Mouse (Mus musculus): ENCODE measurements around the gene Ggnbp2. TPM values are rescaled to one million over a fixed set of nuclear protein-coding genes. Genes with fewer than 3 reads are reported as not detected.
A peak's percentile ranks its signal among the peaks of the same experiment; 100 is the strongest.
"Not testable (repeated sequence)": the region's sequence is repeated elsewhere in the genome, so short reads cannot be mapped to it uniquely, and the experiment has no call there.

Gene Ggnbp2
- polyA plus RNA-seq, 1 experiment from 2014 or later = 47.2 TPM

DNA sequence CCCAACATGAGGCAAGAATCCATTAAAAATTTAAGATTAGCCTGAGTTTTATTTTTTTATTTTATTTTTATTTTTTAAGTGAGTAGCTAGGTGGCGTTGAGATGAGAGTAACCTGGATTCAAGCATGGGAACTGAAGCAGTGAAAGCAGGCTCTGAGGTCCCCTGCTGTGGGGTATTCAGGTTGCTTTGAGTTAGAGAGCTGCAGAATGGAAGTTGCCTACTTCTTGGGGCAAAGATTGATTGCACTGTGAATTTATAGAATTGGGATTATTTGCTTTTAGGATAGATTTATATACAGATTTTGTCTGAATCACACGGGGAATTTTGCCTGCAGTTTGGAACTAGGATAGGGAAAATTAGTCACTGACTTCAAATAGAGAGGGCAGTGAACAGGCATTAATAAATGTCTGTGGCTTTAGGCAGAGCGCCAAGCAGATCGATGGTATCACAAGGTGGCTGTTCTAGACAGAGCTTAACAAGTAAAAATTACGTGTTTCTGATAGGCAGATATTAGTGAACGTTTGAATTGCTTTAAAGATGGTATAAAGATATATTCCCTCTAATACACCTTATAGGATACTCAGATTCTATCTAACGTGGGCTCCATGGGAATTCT, 23.0 kb downstream of the Ggnbp2 start:
- H3K4me2 ChIP-seq = no peak overlapping the region
- H3K36me3 ChIP-seq = peaks cover 74% of the 10 kb centered on the region

DNA sequence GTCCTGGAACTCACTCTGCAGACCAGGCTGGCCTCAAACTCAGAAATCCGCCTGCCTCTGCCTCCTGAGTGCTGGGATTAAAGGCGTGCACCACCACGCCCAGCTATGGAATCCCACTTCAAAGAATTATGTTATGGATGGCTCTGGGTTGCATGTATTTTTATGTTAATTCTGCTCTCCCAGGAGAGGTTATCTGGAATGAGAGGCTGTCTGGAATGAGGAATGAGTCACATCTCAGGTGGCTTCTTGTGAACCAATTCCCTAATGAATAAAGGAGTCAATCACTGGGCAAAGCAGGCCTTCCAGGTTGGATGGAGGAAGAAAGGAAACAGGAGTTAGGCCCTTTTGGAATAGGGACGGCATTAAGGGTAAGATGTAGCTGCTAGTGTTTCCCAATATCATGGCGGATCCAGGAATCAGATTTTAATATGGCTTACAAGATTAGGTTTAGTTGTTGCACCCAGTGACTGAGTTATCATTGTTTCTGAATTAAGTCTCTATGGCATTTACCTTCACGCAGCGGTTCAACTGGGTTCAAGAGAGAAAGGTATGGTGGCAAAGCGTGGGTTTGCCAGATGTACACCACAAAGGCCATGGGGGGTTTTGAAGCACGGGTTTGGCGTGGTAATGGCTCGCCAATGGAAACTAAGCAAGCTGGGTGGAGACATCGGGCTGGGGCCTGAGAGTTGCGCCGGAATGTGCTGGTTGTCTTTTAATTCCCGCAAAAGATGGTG, 23.7 kb downstream of the Ggnbp2 start:
- Histone ChIP-seq H3K4me1 (replicated peaks) (no peaks in the 10 kb centered on the region), H3K27ac (no peak overlapping the region), H3K4me2 (no peak overlapping the region), H3K27me3 (no peaks in the 10 kb centered on the region), H3K9me3 (replicated peaks) (no peaks in the 10 kb centered on the region), H3K9ac (no peak overlapping the region), H3K36me3 (peaks cover 71% of the 10 kb centered on the region), H3K4me3 (no peak overlapping the region)
- WGBS = 95% methylated on average over 15 of the region's 15 CpGs
- no peak for ATAC-seq (replicated peaks; ENCODE audit: insufficient number of reproducible peaks, insufficient read depth, low FRiP score, low read depth)

More for the DNA sequence above, 23.0 kb downstream of the Ggnbp2 start:
- WGBS = 82% methylated on average over 7 of the region's 7 CpGs
- H3K27ac ChIP-seq = no peak overlapping the region
- no peaks in the 10 kb centered on the region for H3K27me3 ChIP-seq
- no peaks in the 10 kb centered on the region for H3K4me1 ChIP-seq (replicated peaks)
- no peaks in the 10 kb centered on the region for H3K9me3 ChIP-seq (replicated peaks)
- no peak overlapping the region for H3K9ac ChIP-seq
- ATAC-seq (replicated peaks; ENCODE audit: insufficient number of reproducible peaks, insufficient read depth, low FRiP score, low read depth) = no peak
- no peak overlapping the region for H3K4me3 ChIP-seq

- Histone ChIP-seq H3K9me3 (replicated peaks) (no peaks in the 10 kb centered on the region), H3K4me2 (no peak overlapping the region), H3K27me3 (no peaks in the 10 kb centered on the region), H3K27ac (no peak overlapping the region), H3K4me3 (no peak overlapping the region), H3K9ac (no peak overlapping the region), H3K4me1 (replicated peaks) (no peaks in the 10 kb centered on the region), H3K36me3 (peaks cover 81% of the 10 kb centered on the region)
- ATAC-seq (replicated peaks; ENCODE audit: insufficient number of reproducible peaks, insufficient read depth, low FRiP score, low read depth) = no peak
- 92% methylated on average over 2 of the region's 2 CpGs for WGBS
These were observed 31.3 kb downstream of the Ggnbp2 start for GRCm38 (mm10) chr11:84839330-84839729.

DNA sequence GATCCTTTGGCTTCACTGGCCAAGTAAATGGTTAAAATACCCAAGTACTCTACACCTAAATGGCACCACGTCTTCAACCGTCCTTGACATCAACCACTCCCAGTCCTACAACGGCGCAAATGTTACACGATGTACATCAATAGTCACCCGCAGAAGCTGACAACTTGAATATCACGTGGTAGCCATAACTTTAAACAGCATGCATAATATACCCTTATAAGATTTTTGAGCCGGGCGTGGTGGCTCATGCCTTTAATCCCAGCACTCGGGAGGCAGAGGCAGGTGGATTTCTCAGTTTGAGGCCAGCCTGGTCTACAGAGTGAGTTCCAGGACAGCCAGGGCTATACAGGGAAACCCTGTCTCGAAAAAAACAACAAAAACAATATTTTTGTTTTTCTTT, 41.1 kb downstream of the Ggnbp2 start:
- H3K4me2 ChIP-seq = peak overlapping the region; percentile 87
- peaks cover 27% of the 10 kb centered on the region for H3K36me3 ChIP-seq
- peak overlapping the region; percentile 92 for H3K4me3 ChIP-seq
- peaks cover 30% of the 10 kb centered on the region for H3K4me1 ChIP-seq (replicated peaks)
- peak overlapping the region; percentile 88; the same call in 1 of the 2 replicates for H3K9ac ChIP-seq
- not testable (repeated sequence) for ATAC-seq (replicated peaks; ENCODE audit: insufficient number of reproducible peaks, insufficient read depth, low FRiP score, low read depth); H3K9me3 ChIP-seq (replicated peaks); H3K27me3 ChIP-seq
- H3K27ac ChIP-seq = peak overlapping the region; percentile 96
- 67% methylated on average over 11 of the region's 11 CpGs for WGBS

GRCm38 (mm10) chr11:84828516-84829399, 41.9 kb downstream of the Ggnbp2 start, which contains the start of gene Dhrs11:
Dhrs11 (minus strand) TSS chr11:84828994.
- peak within 1 kb of the TSS; percentile 96 for H3K27ac ChIP-seq
- peak within 1 kb of the TSS; percentile 92 for H3K4me3 ChIP-seq
- no peaks in the 10 kb centered on the region for H3K9me3 ChIP-seq (replicated peaks)
- WGBS = under 1% methylated on average over 62 of the region's 62 CpGs
- H3K36me3 ChIP-seq = peaks cover 20% of the 10 kb centered on the region
- peak; percentile 93 for ATAC-seq (replicated peaks; ENCODE audit: insufficient number of reproducible peaks, insufficient read depth, low FRiP score, low read depth)
- H3K4me2 ChIP-seq = peak within 1 kb of the TSS; percentile 87
- peak within 1 kb of the TSS; percentile 88 for H3K9ac ChIP-seq
- H3K27me3 ChIP-seq = no peaks in the 10 kb centered on the region
- peaks cover 37% of the 10 kb centered on the region for H3K4me1 ChIP-seq (replicated peaks)

DNA sequence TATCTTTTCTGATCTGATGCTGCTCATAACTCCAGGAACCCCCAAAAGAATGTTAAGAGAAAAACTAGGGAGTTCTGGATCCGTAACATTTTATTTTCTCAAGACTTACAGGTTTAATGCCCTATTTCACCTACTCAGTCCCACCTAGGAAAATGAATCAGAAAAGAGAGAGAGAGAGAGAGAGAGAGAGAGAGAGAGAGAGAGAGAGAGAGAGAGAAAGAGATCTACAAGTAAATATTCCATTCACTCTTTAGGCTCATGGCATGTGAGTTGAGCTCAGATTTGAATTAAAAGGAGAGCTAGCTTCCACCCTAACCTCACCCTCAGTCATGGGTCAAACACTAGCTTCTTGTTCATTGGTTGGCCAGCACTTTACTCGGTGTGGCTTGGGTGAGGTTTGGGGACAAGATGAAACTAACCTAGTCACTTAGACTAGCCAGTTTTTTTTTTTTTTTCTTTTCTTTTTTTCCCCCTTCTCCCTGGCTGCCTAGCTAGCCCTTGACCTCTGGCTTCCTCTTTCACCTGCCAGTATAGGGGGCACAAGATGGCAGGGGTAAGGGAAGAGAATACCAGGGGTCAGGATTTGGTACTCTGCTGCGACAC, 42.6 kb downstream of the Ggnbp2 start:
- Histone ChIP-seq H3K27ac (peak overlapping the region; percentile 96), H3K4me1 (replicated peaks) (peaks cover 45% of the 10 kb centered on the region), H3K36me3 (peaks cover 17% of the 10 kb centered on the region), H3K9me3 (replicated peaks) (no peaks in the 10 kb centered on the region), H3K27me3 (no peaks in the 10 kb centered on the region), H3K9ac (peak overlapping the region; percentile 88), H3K4me2 (peak overlapping the region; percentile 87), H3K4me3 (peak overlapping the region; percentile 92)
- 35% methylated on average over 3 of the region's 3 CpGs for WGBS
- ATAC-seq (replicated peaks; ENCODE audit: insufficient number of reproducible peaks, insufficient read depth, low FRiP score, low read depth) = no peak

GRCm38 (mm10) chr11:84827492-84827891, 43.1 kb downstream of the Ggnbp2 start:
- Histone ChIP-seq H3K4me3 (peak overlapping the region; percentile 92), H3K9me3 (replicated peaks) (no peaks in the 10 kb centered on the region), H3K4me2 (peak overlapping the region; percentile 87), H3K27ac (peak overlapping the region; percentile 96), H3K36me3 (peaks cover 17% of the 10 kb centered on the region), H3K27me3 (no peaks in the 10 kb centered on the region), H3K9ac (peak overlapping the region; percentile 19; the same call in 1 of the 2 replicates), H3K4me1 (replicated peaks) (peaks cover 50% of the 10 kb centered on the region)
- no peak for ATAC-seq (replicated peaks; ENCODE audit: insufficient number of reproducible peaks, insufficient read depth, low FRiP score, low read depth)

DNA sequence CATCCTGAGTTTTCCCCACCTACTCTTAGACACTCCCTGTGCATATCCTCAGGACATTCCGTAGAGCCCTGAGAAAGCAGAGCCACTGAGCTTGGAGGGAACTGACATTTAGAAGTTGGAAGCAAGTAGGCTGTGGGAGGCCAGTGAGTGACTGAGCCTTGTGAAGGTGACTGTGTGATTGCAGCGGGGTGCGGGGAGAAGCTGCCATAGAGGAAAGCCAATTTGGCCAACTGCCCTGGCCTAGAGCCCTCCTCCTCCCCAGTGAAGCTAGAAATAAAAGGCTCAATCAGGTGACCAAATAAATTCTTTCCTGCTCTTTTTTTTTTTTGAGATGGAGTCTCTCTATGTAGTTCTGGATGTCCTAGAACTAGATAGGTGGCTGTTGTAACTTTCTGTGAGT, 44.4 kb downstream of the Ggnbp2 start:
- Histone ChIP-seq H3K27ac (peak overlapping the region; percentile 96), H3K4me2 (peak overlapping the region; percentile 87), H3K27me3 (no peaks in the 10 kb centered on the region), H3K36me3 (peaks cover 21% of the 10 kb centered on the region), H3K4me1 (replicated peaks) (peaks cover 61% of the 10 kb centered on the region), H3K9ac (peak overlapping the region; percentile 48), H3K4me3 (peak overlapping the region; percentile 30), H3K9me3 (replicated peaks) (no peaks in the 10 kb centered on the region)
- peak; percentile 43; the same call in 1 of the 2 replicates for ATAC-seq (replicated peaks; ENCODE audit: insufficient number of reproducible peaks, insufficient read depth, low FRiP score, low read depth)
- 9% methylated on average over 3 of the region's 3 CpGs for WGBS

DNA sequence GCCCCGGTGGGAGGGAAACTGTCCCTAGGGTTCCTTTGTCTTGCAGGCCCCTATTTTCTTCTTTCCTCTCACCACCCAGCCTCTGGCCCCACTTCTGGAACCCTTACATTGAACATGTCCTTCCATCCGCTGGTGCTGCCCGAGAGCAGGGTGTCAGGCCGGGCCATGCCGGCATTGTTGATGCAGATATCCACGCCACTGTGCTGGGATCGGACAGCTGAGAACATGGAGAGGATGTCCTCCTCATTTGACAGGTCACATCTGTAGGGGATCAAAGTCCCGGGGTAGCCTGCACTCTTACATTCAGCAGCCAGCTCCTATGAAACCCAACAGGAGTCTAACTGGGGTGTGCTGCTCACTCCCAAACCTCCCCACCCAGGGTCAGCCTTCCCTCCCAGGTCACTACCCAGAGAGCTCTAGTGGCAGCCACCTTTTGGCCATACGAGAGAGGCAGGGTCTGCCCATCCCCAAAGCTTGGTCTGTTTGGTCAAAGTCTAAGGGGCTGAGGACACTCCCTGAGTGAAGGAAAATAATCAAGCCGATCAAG, 45.3 kb downstream of the Ggnbp2 start:
- Histone ChIP-seq H3K9me3 (replicated peaks) (no peaks in the 10 kb centered on the region), H3K4me3 (peak overlapping the region; percentile 30), H3K9ac (peak overlapping the region; percentile 48), H3K36me3 (peaks cover 17% of the 10 kb centered on the region), H3K4me1 (replicated peaks) (peaks cover 62% of the 10 kb centered on the region), H3K27ac (peak overlapping the region; percentile 96), H3K27me3 (no peaks in the 10 kb centered on the region), H3K4me2 (peak overlapping the region; percentile 87)
- 78% methylated on average over 10 of the region's 10 CpGs for WGBS
- ATAC-seq (replicated peaks; ENCODE audit: insufficient number of reproducible peaks, insufficient read depth, low FRiP score, low read depth) = no peak

DNA sequence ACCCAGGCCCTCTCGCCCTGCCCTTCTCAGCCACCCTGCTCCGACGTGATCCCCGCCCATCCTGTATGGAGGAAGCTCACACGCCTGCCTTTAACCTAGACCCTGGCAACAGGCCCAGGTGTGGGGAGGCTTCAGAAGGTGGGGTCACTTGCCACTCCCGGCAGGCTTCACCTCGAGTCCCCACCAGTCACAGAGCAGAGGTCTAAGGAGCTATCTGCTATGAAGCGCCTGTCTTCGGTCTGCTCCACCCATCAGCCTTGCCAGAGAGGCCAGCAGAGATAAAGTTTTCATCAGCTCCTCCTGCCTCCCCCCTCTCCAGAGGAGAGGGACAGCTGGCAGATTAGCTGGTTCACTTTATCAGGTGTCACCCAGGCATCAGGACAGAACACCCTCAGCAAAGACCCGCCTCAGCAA, 47.1 kb downstream of the Ggnbp2 start:
- Histone ChIP-seq H3K4me3 (peak overlapping the region; percentile 12), H3K9me3 (replicated peaks) (no peaks in the 10 kb centered on the region), H3K27ac (peak overlapping the region; percentile 82), H3K9ac (0 out of 2 replicates have a peak overlapping the region, but pooled peaks have one; percentile 28), H3K27me3 (no peaks in the 10 kb centered on the region), H3K4me2 (peak overlapping the region; percentile 54), H3K36me3 (peaks cover 14% of the 10 kb centered on the region), H3K4me1 (replicated peaks) (peaks cover 70% of the 10 kb centered on the region)
- 13% methylated on average over 10 of the region's 10 CpGs for WGBS
- peak; percentile 67 for ATAC-seq (replicated peaks; ENCODE audit: insufficient number of reproducible peaks, insufficient read depth, low FRiP score, low read depth)
